Mouse (Mus musculus) hindbrain, embryonic 12.5 days (tissue): ENCODE measurements around the gene Mafk. TPM values are rescaled to one million over a fixed set of nuclear protein-coding genes. Genes with fewer than 3 reads are reported as not detected.

ENCODE experiments used
- ATAC-seq: fragments of 200-750 bp; cut with Nextera tagmentation; 2 replicates; pipeline ENCODE4 v1.8.0; 2017; ENCODE audit warnings: moderate TSS enrichment; ENCODE audit not compliant: low FRiP score
- H3K27ac ChIP-seq: fragments of 300-500 bp; sonication (generic); 2 replicates; pipeline ENCODE4 v1.5.1; 2016; ENCODE audit warnings: mild to moderate bottlenecking
- H3K27me3 ChIP-seq: fragments of 300-500 bp; sonication (generic); 2 replicates; pipeline ENCODE4 v1.6.1; 2016; ENCODE audit warnings: mild to moderate bottlenecking
- H3K36me3 ChIP-seq: fragments of 300-500 bp; sonication (generic); 2 replicates; pipeline ENCODE4 v1.6.1; 2016; ENCODE audit warnings: mild to moderate bottlenecking
- H3K4me1 ChIP-seq: fragments of 300-500 bp; sonication (generic); 2 replicates; pipeline ENCODE4 v1.6.1; 2016
- H3K4me2 ChIP-seq: fragments of 300-500 bp; sonication (generic); replicated peaks from 2 replicates; pipeline ENCODE4 v1.6.1; 2016; ENCODE audit warnings: mild to moderate bottlenecking
- H3K4me3 ChIP-seq: fragments of 300-500 bp; sonication (generic); 2 replicates; pipeline ENCODE4 v1.5.1; 2016; ENCODE audit warnings: mild to moderate bottlenecking
- H3K9ac ChIP-seq: fragments of 300-500 bp; sonication (generic); 2 replicates; pipeline ENCODE4 v1.6.1; 2016; ENCODE audit warnings: mild to moderate bottlenecking, moderate library complexity
- H3K9me3 ChIP-seq: fragments of 300-500 bp; sonication (generic); replicated peaks from 2 replicates; pipeline ENCODE4 v1.6.1; 2016; ENCODE audit warnings: mild to moderate bottlenecking
- WGBS: fragments of 180-500 bp; shearing (Covaris S2); methylation state at CpG from one replicate; pipeline ENCODE4 v1.1.7; 2016; 5-methylcytosine and 5-hydroxymethylcytosine counted together
- polyA plus RNA-seq: library from polyadenylated mRNA; unstranded; fragments of >200 nt; fragmentation: Nextera tagmentation; extraction: Ambion mirVana; gene quantifications from 2 replicates; pipeline ENCODE4 v1.2.1, GENCODE M21; 2016

Gene Mafk
- polyA plus RNA-seq, 1 experiment from 2014 or later = 11.4 TPM

DNA sequence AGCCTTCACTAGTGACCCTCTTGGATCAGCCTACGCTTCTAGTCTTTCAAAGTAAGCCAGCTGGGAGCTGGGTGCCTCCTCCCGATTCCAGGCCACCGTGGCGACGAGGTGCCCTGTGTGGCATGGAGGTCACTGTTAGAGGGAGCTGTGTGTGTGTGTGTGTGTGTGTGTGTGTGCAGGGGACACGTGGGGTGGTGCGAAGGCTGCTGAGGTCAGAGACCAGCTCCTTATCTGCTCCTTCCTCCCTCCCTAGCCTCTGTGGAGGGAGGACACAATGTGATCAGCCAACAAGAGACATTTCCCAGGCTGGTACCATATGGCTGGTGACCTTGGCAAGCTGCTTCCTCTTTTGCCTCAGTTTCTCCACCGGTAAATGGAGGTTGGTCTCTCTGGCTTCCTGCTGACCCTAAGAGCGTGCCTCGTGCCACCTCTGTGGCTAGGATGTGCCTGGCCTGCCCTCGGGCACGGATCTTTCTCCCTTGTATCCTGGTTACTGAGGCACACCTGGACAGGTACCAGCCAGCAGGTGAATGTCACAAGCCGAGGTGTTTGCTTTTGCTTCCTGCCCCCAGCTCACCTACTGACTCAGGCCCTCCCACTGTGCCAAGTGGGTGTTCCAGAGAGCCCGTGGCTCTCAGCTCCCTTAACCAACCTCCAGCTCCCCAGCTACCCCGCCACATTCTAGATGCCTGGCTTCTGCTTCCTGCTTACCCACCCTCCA is 20.5 kb downstream of the Mafk start:
- Histone ChIP-seq H3K27ac (no peak overlapping the region), H3K36me3 (no peaks in the 10 kb centered on the region), H3K9me3 (no peaks in the 10 kb centered on the region), H3K4me2 (no peak overlapping the region), H3K9ac (no peak overlapping the region), H3K4me3 (no peak overlapping the region), H3K27me3 (peaks cover 54% of the 10 kb centered on the region), H3K4me1 (no peaks in the 10 kb centered on the region)
- WGBS = 80% methylated on average over 15 of the region's 15 CpGs
- ATAC-seq = no peak

DNA sequence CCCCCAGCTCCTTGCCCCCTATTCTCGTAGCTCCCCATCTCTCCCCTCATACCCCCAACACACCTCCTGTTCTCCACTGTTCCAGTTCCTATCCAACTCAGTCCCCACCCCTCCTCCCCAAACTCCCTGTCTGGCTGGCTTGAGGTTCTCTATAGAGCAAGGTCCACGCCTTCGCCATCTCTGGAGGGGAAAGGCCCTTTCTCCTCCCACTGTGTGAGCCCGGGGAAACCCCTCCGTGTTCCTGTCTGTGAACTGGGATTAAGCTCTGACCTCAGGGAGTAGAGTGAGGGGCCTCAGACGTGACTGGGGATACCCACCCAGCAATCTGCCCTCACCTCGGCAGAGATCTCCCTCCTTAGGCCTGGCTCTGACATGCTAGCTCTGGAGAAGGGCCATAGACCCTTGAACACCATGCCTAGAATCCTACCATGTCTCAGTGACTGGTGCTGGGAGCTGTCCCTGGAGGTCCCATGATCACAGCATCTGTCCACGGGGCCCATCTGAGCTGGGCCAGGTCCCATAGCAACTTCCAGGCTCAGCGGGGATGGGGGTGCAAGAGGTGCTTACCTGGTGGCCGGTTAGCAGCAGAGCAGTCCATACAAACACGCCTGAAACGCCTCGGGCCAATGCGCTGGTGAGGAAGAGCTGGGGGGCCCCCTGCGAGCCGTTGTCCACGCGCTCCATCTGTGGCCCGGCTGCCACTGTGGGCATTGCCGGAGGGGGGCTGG is 21.2 kb downstream of the Mafk start:
- H3K4me3 ChIP-seq = no peak overlapping the region
- no peak overlapping the region for H3K27ac ChIP-seq
- H3K36me3 ChIP-seq = no peaks in the 10 kb centered on the region
- ATAC-seq = no peak
- H3K27me3 ChIP-seq = peaks cover 54% of the 10 kb centered on the region
- H3K4me1 ChIP-seq = no peaks in the 10 kb centered on the region
- no peaks in the 10 kb centered on the region for H3K9me3 ChIP-seq
- WGBS = 72% methylated on average over 20 of the region's 20 CpGs
- no peak overlapping the region for H3K9ac ChIP-seq
- no peak overlapping the region for H3K4me2 ChIP-seq

DNA sequence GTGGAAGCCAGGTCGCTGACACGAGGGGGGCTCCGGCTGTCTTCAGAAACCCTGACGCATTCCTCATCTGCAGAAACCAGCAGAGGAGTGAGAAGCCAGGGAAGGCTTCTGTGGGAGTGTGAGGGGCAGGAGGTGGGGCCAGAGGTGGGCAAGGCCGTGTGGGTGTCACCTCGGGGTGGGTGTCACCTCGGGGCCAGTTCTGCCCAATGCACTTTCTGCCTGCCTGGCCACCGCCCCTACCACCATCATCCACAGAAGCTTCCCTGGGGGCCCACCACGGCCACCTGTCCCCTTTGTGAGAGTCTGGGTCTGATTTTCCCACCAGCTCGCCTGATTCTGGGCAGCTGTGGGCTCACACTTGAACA is 21.8 kb downstream of the Mafk start:
- Histone ChIP-seq H3K27me3 (peaks cover 54% of the 10 kb centered on the region), H3K9me3 (no peaks in the 10 kb centered on the region), H3K4me2 (no peak overlapping the region), H3K36me3 (no peaks in the 10 kb centered on the region), H3K27ac (no peak overlapping the region), H3K9ac (no peak overlapping the region), H3K4me3 (no peak overlapping the region), H3K4me1 (no peaks in the 10 kb centered on the region)
- 42% methylated on average over 10 of the region's 10 CpGs for WGBS
- ATAC-seq = no peak

DNA sequence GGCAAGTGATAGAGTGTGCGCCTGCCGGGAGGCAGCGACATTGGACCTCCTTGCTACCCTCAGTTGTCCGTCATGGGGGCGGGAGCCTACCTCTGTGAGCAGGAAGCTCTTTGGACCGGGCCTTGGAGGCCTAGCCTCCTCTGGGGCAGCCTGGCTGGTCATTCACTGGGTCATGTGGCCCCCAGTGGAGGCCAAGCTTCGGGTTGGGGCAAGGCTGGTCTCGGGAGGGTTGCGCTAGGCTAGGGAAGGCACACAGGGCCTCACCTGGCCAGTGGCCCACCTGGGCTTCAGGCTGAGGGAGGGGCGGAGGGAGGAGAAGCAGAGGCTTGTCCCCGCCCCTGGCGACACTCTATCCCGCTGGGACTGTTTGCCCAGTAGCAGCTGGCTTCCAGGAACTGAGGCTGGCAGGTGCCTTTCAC is 22.7 kb downstream of the Mafk start:
- Histone ChIP-seq H3K4me2 (no peak overlapping the region), H3K9ac (no peak overlapping the region), H3K9me3 (no peaks in the 10 kb centered on the region), H3K36me3 (no peaks in the 10 kb centered on the region), H3K4me3 (no peak overlapping the region), H3K4me1 (no peaks in the 10 kb centered on the region), H3K27ac (no peak overlapping the region), H3K27me3 (peaks cover 54% of the 10 kb centered on the region)
- WGBS = 9% methylated on average over 13 of the region's 13 CpGs
- ATAC-seq = no peak

DNA sequence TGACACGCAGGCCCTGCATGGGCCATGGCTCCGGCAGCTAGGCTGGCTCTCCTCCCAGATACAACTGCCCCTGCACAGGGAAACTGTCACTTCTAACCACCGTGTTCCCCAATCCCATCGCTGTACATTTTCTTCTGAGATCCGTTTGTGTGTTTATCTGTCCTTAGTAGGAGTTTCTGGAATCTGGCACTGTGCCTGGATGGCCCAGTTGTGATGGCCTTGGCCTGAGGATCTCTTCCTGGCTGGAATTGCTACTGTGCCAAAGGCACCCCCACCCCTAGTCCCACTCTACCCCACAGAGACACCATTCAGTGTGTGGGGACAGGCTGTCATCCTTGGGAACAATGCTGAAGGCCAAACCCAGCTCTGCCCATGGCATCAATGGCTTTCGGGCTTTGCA is 24.7 kb downstream of the Mafk start:
- Histone ChIP-seq H3K27ac (no peak overlapping the region), H3K9ac (no peak overlapping the region), H3K4me1 (no peaks in the 10 kb centered on the region), H3K4me2 (no peak overlapping the region), H3K27me3 (peaks cover 54% of the 10 kb centered on the region), H3K4me3 (no peak overlapping the region), H3K36me3 (0 out of 2 replicates have a peak, but pooled peaks cover 7% of the 10 kb centered on the region), H3K9me3 (no peaks in the 10 kb centered on the region)
- WGBS = 85% methylated on average over 6 of the region's 6 CpGs
- no peak for ATAC-seq

DNA sequence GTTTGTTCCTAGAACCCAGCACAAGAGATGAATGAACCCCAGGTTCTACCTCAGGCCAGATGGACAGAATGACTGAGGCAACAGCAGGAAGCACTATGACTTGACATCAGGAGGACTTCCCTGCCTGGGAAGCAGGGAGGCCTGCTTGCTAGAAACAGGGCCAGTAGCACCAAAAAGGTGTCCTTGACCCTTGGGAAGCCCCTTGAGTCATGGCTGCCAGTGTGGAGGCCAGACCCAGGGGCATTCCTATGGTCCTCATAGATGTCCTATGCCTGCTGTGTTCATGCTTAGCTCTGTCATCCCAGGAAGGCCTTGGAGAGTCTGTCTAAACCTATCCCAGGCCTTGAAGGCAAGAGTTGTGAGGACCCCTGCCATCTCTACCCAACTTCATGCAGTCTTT is 25.1 kb downstream of the Mafk start:
- peaks cover 9% of the 10 kb centered on the region; the same call in 1 of the 2 replicates for H3K36me3 ChIP-seq
- H3K9me3 ChIP-seq = no peaks in the 10 kb centered on the region
- H3K27ac ChIP-seq = no peak overlapping the region
- ATAC-seq = no peak
- H3K27me3 ChIP-seq = peaks cover 52% of the 10 kb centered on the region
- no peak overlapping the region for H3K9ac ChIP-seq
- no peak overlapping the region for H3K4me3 ChIP-seq
- H3K4me2 ChIP-seq = no peak overlapping the region
- H3K4me1 ChIP-seq = no peaks in the 10 kb centered on the region

DNA sequence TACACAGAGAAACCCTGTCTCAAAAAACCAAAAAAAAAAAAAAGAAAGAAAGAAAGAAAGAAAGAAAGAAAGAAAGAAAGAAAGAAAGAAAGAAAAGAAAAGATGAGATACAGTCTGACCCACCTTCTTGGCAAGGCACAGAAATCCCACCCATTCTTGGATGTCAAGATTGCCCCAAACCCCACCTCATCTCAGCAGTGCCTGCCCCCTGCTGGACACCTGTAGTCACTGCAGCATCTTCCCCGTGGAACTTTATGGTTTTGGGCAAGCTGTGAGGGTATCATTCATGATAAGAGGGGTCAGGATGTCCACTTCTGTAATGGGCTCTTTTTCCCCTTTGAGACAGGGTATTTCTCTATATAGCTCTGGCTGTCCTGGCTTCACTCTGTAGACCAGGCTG is 26.0 kb downstream of the Mafk start:
- Histone ChIP-seq H3K9me3 (no peaks in the 10 kb centered on the region), H3K4me1 (no peaks in the 10 kb centered on the region), H3K36me3 (peaks cover 18% of the 10 kb centered on the region), H3K27ac (no peak overlapping the region), H3K9ac (no peak overlapping the region), H3K4me3 (no peak overlapping the region), H3K4me2 (no peak overlapping the region), H3K27me3 (peaks cover 44% of the 10 kb centered on the region)
- ATAC-seq = no peak
- WGBS = 15% methylated on average over 1 of the region's 1 CpGs

DNA sequence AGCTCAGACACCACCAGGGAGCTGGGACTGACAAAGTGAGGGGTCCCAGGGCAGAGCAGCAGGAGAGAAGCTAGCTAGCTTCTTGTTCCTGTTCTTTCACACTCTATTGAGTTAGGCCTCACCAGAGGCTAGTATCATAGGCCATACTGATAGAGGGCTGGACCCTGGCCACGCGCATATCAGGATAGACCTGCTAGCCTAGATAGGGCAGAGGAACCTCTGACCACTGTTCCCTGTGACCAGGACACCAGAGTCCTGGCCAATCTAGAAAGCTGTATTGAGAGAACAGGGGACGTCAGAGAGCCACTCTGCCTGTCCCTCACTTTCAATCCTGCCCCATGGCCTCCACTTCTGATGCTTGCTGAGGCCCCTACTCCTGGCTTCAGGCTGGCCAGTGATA is 26.7 kb downstream of the Mafk start:
- H3K9me3 ChIP-seq = no peaks in the 10 kb centered on the region
- H3K4me1 ChIP-seq = no peaks in the 10 kb centered on the region
- 80% methylated on average over 3 of the region's 3 CpGs for WGBS
- no peak overlapping the region for H3K27ac ChIP-seq
- H3K9ac ChIP-seq = no peak overlapping the region
- H3K27me3 ChIP-seq = peaks cover 36% of the 10 kb centered on the region
- ATAC-seq = no peak
- H3K4me3 ChIP-seq = no peak overlapping the region
- H3K36me3 ChIP-seq = peaks cover 26% of the 10 kb centered on the region
- no peak overlapping the region for H3K4me2 ChIP-seq

DNA sequence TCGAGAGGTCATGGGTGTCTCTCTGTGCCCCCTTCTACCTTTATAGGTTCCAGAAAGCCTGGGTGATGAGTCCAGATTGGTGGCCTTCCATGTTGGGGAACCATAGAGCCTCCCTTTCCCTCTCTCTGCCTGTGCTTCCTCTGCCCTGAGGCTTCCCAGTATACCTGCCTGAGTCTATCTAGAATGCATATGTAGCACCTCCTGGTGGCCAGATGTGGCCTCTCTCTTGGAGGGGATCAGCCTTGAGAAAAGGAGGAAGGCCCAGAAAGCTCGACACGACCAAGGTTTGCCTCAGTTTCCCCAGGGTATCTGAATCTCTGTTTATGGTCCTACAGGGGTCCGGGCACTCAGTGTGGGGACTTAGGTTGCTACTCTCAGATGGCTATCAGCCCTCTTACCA is 27.5 kb downstream of the Mafk start:
- no peak overlapping the region for H3K9ac ChIP-seq
- no peaks in the 10 kb centered on the region for H3K9me3 ChIP-seq
- peaks cover 29% of the 10 kb centered on the region for H3K27me3 ChIP-seq
- no peak overlapping the region for H3K4me2 ChIP-seq
- ATAC-seq = no peak
- no peak overlapping the region for H3K27ac ChIP-seq
- 57% methylated on average over 4 of the region's 4 CpGs for WGBS
- H3K4me3 ChIP-seq = no peak overlapping the region
- no peaks in the 10 kb centered on the region for H3K4me1 ChIP-seq
- peaks cover 33% of the 10 kb centered on the region for H3K36me3 ChIP-seq

DNA sequence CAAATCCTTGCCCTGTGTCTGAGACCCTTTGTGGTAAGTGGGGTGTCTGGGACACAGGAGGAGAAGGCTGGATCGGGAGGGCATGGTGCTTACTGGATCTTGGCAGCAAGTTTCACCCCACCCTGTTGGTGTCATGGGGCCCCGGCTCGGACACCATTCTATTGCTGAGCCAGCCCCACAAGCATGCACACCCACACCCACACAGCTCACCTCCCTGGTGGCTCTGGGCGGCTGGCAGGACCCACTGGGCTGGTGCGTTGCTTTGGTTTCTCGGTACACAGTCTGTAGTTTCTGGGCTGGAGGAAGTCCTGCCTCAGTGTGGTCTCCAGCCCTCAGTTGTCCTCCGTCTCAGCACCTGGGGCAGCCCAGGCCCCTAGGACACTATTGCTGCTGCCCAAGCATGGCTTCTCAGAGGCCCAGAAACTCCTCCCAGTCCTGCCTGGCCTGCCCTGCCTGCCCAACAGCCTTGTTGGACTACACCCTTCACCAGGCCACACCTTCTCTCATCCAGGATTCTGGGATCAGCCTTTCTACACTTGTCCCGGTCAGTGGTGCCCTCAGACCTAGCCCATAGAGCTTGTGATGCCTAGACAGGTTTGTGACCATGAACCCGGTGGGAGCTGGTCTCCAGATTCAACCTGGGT is 28.3 kb downstream of the Mafk start, which contains the start of gene Tmem184a:
Gene Tmem184a, minus strand, starts transcription at position 380 of the 644 bp plus-strand sequence.
- Histone ChIP-seq H3K4me3 (no peak within 1 kb of the TSS), H3K9me3 (no peaks in the 10 kb centered on the region), H3K4me1 (0 out of 2 replicates have a peak, but pooled peaks cover 2% of the 10 kb centered on the region), H3K9ac (no peak within 1 kb of the TSS), H3K36me3 (peaks cover 38% of the 10 kb centered on the region), H3K27me3 (peaks cover 20% of the 10 kb centered on the region), H3K4me2 (no peak within 1 kb of the TSS), H3K27ac (no peak within 1 kb of the TSS)
- ATAC-seq = no peak
- WGBS = 86% methylated on average over 9 of the region's 9 CpGs

DNA sequence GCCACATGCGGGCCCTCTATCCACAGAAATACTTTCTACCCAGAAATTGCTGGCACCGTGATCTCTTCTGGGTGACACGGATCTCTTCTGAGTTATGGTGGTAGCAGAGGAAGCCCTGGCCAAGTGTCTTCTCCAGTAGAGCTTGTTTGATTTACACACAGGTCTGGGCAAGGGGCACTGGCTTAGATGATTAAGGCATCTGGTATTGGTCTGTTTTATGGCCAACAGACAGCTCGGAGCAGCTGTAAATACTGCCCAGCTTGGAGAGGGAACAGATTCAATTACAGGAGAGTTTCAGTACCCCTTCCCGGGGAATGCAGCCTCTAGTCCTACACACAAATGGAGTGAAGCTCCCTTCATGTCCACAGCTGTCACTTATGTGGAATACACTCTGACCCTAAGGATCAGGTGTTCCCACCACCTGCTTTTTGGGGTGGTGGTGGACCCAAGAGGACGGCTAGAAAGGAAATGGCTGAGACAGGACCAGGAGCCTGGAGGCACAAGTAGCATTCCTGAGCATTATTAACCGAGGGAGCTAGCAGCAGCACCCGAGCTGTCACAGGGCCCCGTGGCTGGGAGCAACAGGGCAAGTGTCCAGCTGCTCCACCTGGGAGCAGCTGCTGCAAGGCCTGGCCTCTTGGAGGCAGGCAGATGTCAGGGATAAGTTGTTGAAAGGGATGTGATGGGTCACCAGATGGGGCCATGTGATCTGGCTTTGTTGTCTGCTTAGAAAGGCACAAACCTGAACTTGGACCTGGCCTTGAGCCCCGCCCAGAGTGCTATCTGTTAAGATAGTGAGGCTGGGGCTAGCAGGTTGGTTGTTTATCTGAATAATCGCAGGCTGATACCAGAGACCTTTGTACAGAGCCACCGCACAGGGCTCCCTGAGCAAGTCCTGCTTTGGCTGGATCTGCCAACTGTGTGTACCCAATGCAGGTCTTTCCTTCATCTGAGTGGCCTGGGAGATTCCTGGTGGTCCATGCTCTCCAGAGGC is 30.4 kb downstream of the Mafk start:
- no peaks in the 10 kb centered on the region for H3K9me3 ChIP-seq
- no peak overlapping the region for H3K4me2 ChIP-seq
- ATAC-seq = no peak
- H3K27me3 ChIP-seq = no peaks in the 10 kb centered on the region
- 80% methylated on average over 12 of the region's 12 CpGs for WGBS
- H3K4me1 ChIP-seq = peaks cover 14% of the 10 kb centered on the region
- no peak overlapping the region for H3K27ac ChIP-seq
- no peak overlapping the region for H3K4me3 ChIP-seq
- peaks cover 40% of the 10 kb centered on the region for H3K36me3 ChIP-seq
- H3K9ac ChIP-seq = no peak overlapping the region

DNA sequence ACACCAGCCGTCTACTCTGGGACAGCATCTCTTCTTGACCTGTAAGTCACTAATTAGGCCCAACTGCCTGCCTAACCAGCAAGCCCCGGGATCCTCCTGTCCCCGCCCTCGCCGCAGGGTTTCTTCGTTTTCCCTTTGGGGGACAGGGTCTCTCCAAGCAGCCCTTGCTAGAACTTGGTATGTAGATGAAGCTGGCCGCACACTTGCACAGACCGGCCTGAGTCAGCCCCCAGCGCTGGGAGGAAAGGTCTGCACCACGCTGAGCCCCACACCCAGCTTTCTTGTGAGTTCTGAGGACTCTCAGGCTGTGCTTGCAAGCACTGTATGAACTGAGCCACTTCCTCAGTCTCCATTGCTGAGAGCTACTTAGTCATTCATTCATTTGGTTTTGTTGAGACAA is 33.2 kb downstream of the Mafk start:
- Histone ChIP-seq H3K4me2 (no peak overlapping the region), H3K4me1 (peaks cover 16% of the 10 kb centered on the region), H3K9me3 (no peaks in the 10 kb centered on the region), H3K4me3 (no peak overlapping the region), H3K36me3 (peaks cover 40% of the 10 kb centered on the region), H3K9ac (no peak overlapping the region), H3K27ac (no peak overlapping the region), H3K27me3 (no peaks in the 10 kb centered on the region)
- 90% methylated on average over 10 of the region's 10 CpGs for WGBS
- no peak for ATAC-seq
